Mouse (Mus musculus): Measurements from ENCODE around the gene 4933434E20Rik.

4933434E20Rik gene

DNA sequence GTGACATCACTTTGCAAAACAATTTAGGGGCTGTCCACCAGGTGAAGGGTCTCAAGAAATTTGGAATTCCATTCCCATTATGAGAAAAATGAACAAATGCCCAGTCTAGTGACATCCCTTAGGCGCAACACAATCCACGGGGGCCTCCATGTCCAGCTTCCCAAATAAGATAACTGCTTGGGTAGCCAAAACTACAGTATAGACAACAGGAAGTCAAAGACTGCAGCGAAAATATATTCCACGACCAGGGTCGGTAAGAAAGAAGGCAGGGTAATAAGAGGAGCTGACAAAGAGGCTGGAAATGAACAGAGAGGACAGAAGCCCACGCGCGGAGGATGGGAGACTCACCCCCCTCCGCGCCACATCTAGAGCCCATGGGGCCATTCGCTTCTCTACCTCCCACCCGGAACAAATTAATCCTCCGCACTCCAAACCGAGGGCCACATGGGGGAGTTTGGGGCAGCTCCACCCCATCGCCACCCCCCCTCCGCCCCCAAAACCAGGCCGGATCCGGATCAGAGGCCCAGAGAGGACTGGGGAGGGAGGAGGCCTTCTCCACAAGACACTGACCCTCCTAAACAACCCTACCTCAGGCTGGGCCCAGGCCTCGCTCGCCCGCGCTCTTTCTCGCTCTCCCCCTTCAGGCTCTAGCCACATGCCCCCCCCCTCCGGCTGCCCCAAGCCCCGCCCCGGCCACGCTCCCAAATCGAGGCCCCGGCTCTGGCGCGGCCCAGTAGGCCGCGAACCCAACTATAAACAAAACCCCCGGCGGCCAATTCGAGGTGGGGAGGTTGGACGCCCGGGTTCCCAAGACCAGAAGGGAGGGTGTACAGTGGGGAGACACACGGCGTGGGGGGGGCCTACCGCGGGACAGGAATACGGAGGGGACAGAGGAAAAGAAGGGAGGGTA lies at the start of gene 4933434E20Rik:
Gene 4933434E20Rik, plus strand, starts transcription at position 196 of the 910 bp plus-strand sequence.
- DNase-seq (ENCODE audit: low spot score in 2 of 2), result peak; percentile 24 to 64

DNA sequence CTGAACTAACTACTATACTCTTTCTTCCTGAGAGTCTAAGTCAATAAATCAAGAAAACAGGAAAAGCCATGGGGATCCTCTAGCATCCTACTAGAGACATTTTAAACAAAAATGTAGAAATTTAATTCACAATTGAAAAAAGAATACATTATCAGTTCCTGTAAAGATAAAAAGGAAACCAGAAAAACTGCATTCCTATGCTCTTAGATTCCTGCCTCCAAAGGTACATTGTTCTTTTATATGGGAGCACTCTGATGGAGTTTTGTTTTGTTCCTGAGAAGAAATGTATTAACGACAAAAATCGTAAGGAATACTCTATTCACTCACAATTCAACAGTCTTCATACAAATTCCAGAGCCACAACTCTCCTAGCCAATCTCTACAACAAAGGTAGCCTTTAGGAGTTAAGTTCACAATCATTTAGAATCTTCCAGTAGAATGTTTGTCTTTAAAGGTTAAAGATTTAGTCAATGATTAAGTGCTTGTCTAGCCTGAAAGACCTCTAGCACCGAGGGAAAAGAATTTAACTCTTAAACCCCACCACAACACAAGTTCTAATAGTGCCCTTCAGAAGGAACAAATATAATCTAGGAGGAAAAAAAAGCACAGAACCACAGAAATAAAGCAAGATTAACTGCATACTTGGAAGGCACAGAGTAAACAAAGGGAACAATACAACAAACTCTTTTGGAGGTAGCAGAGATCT lies 47.2 kb upstream of the 4933434E20Rik start:
- no peak for DNase-seq (ENCODE audit: low spot score in 2 of 2)

DNA sequence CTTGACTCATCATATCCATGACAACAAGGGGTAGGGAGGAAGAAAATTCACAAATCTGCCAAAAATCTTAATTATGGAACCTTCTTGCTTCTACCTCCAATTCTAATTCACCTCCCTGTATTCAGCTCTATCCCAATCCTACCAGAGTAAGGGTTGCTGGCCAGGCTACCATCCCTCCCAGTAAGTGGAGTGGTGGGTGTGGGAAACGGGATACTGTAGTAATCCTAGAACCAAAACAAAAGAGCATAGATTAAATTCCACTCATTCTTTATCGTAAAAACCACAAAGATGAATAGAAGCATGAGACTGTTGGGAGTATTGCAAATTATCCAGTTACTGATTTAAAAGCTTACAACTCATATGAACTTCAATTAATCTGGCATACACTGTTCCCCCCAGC lies 41.1 kb upstream of the 4933434E20Rik start:
- no peak for DNase-seq (ENCODE audit: low spot score in 2 of 2)

DNA sequence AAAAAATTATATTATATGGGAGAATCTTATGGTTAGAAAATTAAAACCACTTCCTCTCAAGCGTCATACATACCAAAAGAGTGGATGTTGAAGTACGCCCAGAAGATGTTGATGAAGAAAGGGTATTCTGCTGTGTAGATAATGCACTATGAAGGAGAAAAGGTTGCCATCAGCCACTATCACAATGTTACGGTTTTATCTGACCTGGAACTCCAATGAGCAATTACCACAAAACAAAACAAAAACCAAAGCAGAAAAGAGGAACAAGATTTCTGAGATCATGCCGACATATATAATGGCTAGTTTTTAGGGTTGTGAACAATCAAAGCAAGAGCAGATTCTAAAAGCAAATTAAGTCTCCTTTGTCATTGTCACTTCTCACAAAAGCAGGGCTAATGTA lies 34.8 kb upstream of the 4933434E20Rik start:
- DNase-seq (ENCODE audit: low spot score in 2 of 2), result no peak

DNA sequence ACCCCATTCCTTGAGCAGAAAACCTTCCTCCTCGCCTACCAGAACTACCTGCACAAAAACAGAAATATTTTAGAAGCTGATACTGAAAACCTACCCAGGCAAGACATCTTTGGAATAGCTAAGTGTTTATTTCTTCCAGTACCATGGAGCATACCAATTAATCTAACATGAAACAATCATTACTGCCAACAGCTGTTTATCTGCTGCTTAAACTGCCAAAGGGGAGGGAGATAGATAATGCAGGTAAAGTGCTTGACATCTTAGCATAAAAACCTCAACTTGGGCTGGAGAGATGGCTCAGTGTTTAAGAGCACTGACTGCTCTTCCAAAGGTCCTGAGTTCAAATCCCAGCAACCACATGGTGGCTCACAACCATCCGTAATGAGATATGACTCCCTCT lies 16.8 kb upstream of the 4933434E20Rik start:
- DNase-seq (ENCODE audit: low spot score in 2 of 2), result no peak

- DNase-seq (ENCODE audit: low spot score in 2 of 2), result no peak
These were observed 15.2 kb upstream of the 4933434E20Rik start for GRCm38 (mm10) chr3:90036263-90036662.

GRCm38 (mm10) chr3:90049691-90050090 lies 1.7 kb upstream of the 4933434E20Rik start:
- DNase-seq (ENCODE audit: low spot score in 2 of 2), result no peak

GRCm38 (mm10) chr3:90052351-90053241 lies 1.2 kb downstream of the 4933434E20Rik start, which contains the start of gene Ubap2l:
TSS of gene Ubap2l (minus strand) at chr3:90052628.
- DNase-seq (ENCODE audit: low spot score in 2 of 2), result peak; percentile 84 to 94

DNA sequence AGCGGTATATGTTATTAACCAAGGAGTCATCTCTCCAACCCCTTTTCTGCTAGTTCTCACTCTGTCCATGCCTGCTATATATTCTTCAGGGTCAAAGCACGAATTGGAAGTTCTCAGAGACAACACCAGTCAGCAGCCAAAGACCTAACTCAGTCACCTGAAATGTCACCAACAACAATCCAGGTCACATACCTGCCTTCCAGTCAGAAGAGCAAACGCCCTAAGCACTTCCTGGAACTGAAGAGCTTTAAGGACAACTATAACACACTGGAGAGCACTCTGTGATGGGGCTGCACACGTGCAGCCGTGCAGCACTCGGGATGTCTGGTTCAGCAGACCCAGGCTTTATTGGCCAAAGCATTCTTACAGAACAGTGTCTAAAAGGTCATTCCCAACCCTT lies 10.1 kb downstream of the 4933434E20Rik start:
- no peak for DNase-seq (ENCODE audit: low spot score in 2 of 2)

DNA sequence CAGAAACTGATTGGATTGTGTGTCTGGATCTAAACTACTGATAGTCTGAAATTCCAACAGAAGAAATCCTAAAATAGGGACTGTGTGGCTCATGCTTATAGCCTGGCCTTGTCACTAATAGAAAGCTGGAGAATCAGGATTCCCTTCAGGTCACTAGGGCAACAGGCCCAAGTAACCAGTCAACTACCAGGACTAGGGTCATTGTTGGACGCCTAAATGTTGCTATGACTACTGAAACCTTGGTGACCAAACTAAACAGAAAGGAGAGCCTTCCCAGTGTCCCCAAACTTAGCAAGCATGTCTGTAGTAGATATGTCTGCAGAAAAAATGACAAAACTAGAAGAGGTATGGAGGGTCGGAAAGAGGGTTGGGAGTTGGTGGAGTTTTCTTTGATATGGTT lies 11.1 kb downstream of the 4933434E20Rik start:
- DNase-seq (ENCODE audit: low spot score in 2 of 2), result no peak

GRCm38 (mm10) chr3:90064383-90064782 lies 12.9 kb downstream of the 4933434E20Rik start:
- DNase-seq (ENCODE audit: low spot score in 2 of 2), result no peak

DNA sequence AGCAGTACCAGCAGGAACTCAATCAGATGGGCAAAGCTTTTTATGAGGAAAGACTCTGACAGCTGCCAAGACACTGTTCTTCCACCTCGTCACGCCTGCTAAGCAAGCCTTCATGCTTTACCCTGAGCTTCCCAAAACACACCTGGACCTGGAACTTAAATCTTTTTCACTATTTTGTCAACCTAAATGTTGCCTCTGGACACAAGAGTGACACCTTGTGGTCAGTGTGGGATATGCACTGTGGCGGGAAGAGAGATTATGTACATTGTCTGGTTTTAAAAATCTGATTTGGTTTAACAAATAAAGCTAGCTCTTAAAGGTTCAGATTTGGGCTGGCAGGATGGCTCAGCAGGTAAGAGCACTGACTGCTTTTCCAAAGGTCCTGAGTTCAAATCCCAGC lies 14.1 kb downstream of the 4933434E20Rik start:
- DNase-seq (ENCODE audit: low spot score in 2 of 2), result peak in 1 of 2 experiments; percentile 36

DNA sequence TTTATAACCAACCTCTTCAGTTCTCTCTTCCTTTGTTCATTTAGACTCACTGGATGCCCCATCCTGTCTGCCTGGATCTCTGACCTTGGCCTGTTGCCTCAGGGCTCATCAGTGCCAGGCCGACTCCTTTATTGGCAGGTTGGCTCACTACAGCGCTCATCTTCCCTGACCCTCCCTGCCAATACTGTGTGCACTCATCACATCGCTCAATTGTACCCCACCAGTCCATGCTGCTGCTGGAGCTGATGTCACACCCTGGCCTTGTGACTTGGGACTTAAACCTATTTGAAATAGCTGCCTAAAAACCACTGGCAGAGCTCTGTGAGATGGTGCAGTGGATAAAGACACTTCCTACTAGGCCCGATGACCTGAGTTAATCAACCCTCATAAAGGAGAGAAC lies 16.4 kb downstream of the 4933434E20Rik start:
- no peak for DNase-seq (ENCODE audit: low spot score in 2 of 2)

DNA sequence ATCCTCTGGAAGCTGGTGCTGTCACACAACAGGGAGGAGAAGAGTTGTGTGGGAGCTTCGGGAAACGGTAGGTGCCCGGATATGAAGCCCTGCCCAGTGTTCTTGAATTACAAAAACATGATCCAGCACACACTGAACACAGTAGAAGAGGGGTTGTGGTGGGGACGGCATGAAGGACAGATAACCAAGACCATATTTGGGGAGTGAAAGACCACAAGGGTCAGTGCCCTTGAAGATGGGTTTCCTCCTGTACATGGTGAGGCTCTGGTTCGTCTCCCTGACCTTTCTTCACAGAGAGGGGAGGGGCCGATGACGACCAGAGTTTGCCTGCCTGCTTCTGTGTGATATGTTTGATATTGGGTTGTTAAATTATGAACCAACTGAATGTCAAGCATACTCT lies 18.3 kb downstream of the 4933434E20Rik start:
- no peak for DNase-seq (ENCODE audit: low spot score in 2 of 2)

GRCm38 (mm10) chr3:90072294-90072693 lies 20.9 kb downstream of the 4933434E20Rik start, which contains the start of gene Tpm3:
TSS of gene Tpm3 (plus strand) at chr3:90072649.
- DNase-seq (ENCODE audit: low spot score in 2 of 2), result no peak

DNA sequence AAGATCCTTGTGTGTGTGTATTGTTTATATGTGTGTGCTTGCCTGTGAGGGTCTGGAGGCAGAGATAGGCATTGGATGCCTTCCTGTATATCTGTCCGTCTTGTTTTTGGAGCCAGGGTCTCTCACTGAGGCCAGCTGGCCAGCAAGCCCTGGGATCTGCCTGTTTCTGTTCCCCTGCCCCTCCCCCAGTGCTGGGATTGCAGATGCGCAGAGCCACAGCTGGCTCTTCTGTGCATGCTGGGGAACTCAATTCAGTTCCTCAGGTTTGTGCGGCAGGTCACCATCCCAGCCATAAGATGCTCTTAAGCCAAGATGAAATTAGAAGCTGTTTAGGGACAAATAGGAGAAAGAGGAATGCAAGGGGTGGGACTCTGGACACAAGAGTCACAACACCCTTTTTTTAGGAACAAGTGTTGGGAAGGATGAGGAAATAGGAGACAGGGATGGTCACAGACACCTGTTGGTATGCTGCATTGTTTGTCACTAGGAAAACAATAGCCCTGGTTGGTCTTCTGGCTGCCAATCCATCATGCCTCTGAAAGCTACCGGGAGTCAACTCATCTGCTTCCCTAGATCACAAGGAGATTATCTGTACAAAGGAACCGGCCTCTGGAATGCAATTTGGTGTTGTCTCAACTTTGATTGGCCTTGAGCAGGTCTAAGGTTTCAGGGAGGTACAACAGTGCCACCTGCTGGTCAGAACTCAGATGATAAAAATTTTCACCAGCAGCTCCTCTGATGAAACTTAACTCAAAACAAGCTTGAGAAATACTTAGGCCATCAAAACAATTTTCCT lies 25.7 kb downstream of the 4933434E20Rik start:
- DNase-seq (ENCODE audit: low spot score in 2 of 2), result peak; percentile 65 to 86

- no peak for DNase-seq (ENCODE audit: low spot score in 2 of 2)
These were observed 26.8 kb downstream of the 4933434E20Rik start for GRCm38 (mm10) chr3:90078224-90078623.

- peak; percentile 75 to 86 for DNase-seq (ENCODE audit: low spot score in 2 of 2)
These were observed 27.8 kb downstream of the 4933434E20Rik start for GRCm38 (mm10) chr3:90079133-90079762.

- DNase-seq (ENCODE audit: low spot score in 2 of 2), result peak in 1 of 2 experiments; percentile 47
These were observed 28.5 kb downstream of the 4933434E20Rik start for GRCm38 (mm10) chr3:90079763-90080497.

GRCm38 (mm10) chr3:90080498-90080863 lies 29.0 kb downstream of the 4933434E20Rik start:
- DNase-seq (ENCODE audit: low spot score in 2 of 2), result no peak

Data from cerebellum, postnatal 4 days (tissue).